Mouse (Mus musculus): ENCODE measurements around the gene Lyzl4.
A peak's percentile ranks its signal among the peaks of the same experiment; 100 is the strongest.

Lyzl4 gene

GRCm38 (mm10) chr9:121647026-121647425 lies 5.1 kb upstream of the Lyzl4 start:
- DNase-seq (ENCODE audit: low spot score): no peak

DNA sequence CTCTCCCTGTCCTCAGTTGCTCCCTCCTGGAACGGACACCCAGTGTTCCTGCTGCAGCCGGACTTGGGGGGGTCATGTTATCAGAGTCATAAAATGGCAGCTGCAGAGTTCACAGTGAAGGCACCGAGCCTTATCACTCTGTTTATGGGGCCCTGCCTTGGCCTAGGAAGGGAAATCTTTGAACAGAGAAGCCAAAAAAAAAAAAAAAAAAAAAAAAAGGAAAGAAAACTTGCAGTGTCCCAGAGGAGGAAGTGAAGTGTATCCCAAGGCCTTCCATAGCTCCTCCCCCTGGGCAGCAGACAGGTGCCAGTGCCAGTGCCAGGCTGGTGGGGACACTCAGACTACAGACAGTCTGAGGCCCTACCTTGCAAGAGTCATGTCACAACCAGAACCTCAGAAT lies 3.0 kb upstream of the Lyzl4 start:
- no peak for DNase-seq (ENCODE audit: low spot score)

- DNase-seq (ENCODE audit: low spot score): peak; percentile 79
These were observed 695 bp upstream of the Lyzl4 start, which contains the start of gene Vipr1 for GRCm38 (mm10) chr9:121642401-121643181. Gene Vipr1 (plus strand): TSS chr9:121642716.

GRCm38 (mm10) chr9:121641235-121641915 lies 521 bp downstream of the Lyzl4 start:
- DNase-seq (ENCODE audit: low spot score): peak; percentile 39

- DNase-seq (ENCODE audit: low spot score): peak; percentile 76
These were observed 2.1 kb downstream of the Lyzl4 start for GRCm38 (mm10) chr9:121639790-121640189.

GRCm38 (mm10) chr9:121635835-121636576 lies 5.9 kb downstream of the Lyzl4 start:
- DNase-seq (ENCODE audit: low spot score): no peak

GRCm38 (mm10) chr9:121633306-121633705 lies 8.6 kb downstream of the Lyzl4 start:
- no peak for DNase-seq (ENCODE audit: low spot score)

DNA sequence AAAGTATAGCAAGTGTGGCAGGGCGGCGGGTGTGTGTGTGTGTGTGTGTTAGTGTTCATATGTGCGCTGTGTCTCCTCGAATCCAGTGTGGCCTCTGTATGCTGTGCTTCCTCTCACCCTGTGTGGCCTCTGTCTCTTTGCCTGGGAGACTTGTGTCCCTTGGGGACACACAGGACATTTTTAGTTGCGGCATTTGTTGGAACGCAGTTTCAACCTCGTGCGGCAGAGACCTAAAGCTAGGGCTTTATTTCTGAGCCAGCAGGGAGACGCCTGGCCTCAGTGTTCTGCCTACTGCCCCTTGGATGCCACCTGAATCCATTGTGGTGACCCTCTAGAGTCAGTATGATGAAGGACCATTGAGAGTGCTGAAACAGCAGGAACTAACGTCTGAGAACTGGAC lies 9.0 kb downstream of the Lyzl4 start:
- no peak for DNase-seq (ENCODE audit: low spot score)

GRCm38 (mm10) chr9:121631946-121632345 lies 9.9 kb downstream of the Lyzl4 start:
- DNase-seq (ENCODE audit: low spot score): no peak

GRCm38 (mm10) chr9:121630627-121631026 lies 11.3 kb downstream of the Lyzl4 start:
- no peak for DNase-seq (ENCODE audit: low spot score)

- no peak for DNase-seq (ENCODE audit: low spot score)
These were observed 17.0 kb downstream of the Lyzl4 start for GRCm38 (mm10) chr9:121624920-121625319.

DNA sequence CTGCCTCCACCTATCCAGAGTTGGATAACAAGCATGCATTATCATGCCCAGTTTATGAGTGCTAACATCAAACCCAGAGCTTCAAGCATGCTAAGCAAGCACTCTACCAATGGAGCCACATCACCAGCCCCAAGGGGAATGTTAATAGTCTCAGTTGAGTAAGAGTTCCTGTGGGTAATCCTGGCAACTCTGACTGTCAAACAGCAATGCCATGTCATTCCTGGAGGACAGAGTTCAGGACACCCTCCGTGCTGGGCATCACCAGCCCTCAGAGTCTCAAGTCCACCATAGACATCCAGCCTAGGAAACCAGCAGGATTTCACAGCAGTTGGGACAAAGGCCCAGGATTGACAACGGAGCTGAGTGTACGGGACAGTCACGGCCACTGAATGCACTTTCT lies 18.7 kb downstream of the Lyzl4 start:
- no peak for DNase-seq (ENCODE audit: low spot score)

- DNase-seq (ENCODE audit: low spot score): no peak
These were observed 22.5 kb downstream of the Lyzl4 start for GRCm38 (mm10) chr9:121619441-121619840.

DNA sequence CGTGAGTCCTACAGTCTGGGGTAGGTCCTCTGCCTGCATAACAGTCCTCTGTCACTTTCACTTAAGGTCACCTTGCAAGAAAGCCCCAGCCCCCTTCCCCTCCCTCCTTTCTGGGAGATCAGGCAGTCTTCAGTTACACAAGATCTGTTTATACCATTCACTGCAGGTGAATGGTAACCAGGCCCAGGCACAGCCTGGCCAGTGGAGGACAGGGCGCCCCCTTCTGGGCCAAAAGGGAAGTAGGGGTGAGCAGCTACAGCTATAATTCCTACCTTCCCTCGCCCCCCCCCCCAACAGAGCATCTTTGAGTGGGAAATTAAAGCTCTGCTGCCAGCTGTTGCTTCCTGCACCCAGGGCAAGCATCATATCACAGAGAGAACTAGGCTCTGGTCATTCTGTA lies 25.4 kb downstream of the Lyzl4 start:
- no peak for DNase-seq (ENCODE audit: low spot score)

DNA sequence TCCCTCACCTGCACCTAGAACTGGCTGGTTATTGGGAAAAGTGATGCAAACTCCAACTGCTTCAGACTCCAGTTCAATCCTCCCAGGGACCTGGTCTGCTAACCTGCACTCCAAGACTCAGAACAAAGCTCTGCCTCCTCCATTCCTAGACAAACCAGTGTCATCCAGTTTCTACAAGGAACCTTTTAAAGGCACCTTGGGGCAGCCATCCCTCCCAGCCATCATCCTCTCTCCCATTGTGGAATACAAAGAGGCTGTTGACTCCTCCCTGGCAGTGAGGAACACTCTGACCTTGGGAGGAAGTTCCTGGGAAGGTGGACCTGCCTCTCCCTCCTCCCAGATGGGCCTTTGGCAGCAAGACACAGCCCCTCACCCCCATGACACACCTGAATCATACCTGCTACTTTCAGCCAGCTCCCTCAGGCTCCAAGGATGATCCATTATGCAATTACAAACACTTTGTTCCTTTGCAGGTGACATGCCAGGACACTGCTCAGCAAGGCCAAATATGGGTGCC lies 27.6 kb downstream of the Lyzl4 start:
- no peak for DNase-seq (ENCODE audit: low spot score)

- no peak for DNase-seq (ENCODE audit: low spot score)
These were observed 28.7 kb downstream of the Lyzl4 start for GRCm38 (mm10) chr9:121613192-121613591.

- DNase-seq (ENCODE audit: low spot score): no peak
These were observed 32.5 kb downstream of the Lyzl4 start for GRCm38 (mm10) chr9:121609381-121609780.

- DNase-seq (ENCODE audit: low spot score): no peak
These were observed 35.3 kb downstream of the Lyzl4 start for GRCm38 (mm10) chr9:121606498-121607096.

DNA sequence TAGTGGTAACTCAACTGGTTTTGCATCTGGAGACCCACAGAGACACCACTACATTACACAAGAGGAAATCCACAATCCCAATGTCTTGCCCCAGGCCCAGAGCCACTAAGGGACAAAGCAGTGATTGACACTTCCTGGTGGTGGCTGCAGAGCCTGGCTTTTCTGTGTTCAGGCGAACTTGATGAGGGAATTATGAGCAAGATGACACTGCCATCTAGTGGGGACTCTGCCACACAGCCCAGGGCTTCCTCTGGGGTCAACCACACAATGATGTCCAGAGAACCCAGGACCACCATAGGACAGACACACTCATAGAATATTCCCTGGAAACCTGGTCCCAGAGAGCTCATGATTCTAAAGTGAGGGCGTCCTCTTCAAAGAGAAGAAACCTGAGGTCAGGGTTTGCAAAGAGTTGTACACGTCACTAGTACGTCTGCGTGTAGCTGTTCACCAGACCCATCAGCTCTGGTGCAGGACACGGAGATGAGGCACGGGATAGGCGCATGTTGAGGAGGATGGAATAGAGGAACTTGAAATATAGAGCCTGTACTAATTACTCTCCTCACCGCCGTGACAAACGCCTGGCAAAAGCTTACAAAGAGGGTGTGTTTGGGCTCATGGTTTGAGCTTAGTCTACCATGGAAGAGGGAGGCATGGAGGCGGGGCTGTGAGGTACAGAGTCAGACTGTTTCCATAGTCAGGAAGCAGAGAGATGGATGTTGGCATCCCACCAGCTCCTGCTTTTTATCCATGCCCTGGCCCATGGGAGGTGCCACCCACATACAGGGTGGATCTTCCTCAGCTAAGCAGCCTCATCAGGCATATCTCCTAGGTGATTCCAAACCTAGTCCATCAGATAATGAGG lies 36.2 kb downstream of the Lyzl4 start:
- peak; percentile 88 for DNase-seq (ENCODE audit: low spot score)

DNA sequence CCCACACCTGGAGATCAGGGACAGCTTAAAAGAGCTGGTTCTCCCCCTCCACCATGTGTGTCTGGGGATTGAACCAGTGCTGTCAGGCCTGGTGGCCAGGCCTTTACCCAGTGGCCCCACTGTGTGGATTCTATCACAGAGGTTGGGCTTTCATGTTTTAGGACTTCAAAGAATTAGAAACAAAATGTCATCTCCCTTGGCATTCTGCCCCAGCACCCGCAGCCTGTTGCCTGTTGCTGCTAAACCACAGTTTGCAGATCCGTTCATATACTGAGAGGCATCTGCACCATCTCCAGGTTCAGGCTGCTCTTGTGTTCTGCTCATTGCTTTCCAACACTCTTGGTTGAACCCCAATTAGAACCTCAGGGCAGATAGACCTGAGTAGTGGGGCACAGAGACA lies 39.5 kb downstream of the Lyzl4 start:
- DNase-seq (ENCODE audit: low spot score): no peak

DNA sequence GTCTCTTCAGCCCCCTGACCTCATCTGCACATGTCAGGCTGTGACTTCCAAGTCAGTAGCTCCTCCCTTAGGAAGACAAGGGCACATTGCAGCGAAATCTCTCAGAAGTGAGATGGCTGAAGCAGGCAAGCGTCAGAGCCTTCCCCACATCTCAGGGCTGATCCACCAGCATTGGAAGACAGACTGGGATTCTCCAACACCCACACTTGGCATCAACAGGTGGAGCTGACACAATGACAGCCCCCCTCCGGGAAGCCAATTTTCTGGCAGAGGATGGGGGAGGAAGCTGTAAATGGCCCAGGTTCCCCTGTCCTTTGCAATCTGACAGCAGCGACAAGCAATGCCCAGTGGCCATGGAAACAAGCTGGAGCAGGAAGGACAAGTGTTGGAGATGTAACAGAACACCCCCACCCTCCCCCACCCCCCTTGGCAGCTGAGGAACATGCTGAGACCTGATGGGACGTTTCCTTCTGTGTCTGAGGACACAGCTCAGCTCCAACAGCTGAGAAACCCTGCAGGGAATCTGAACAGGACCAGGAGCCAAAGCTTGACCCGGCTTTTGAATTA lies 41.0 kb downstream of the Lyzl4 start:
- peak; percentile 48 for DNase-seq (ENCODE audit: low spot score)
